Mouse (Mus musculus): ENCODE results near the gene Ctxn1. TPM values are rescaled to one million over a fixed set of nuclear protein-coding genes. Genes with fewer than 3 reads are reported as not detected.
"Not testable (repeated sequence)": the region's sequence is repeated elsewhere in the genome, so short reads cannot be mapped to it uniquely, and the experiment has no call there.

The Ctxn1 gene
- polyA plus RNA-seq, 1 experiment: 18.5 TPM

DNA sequence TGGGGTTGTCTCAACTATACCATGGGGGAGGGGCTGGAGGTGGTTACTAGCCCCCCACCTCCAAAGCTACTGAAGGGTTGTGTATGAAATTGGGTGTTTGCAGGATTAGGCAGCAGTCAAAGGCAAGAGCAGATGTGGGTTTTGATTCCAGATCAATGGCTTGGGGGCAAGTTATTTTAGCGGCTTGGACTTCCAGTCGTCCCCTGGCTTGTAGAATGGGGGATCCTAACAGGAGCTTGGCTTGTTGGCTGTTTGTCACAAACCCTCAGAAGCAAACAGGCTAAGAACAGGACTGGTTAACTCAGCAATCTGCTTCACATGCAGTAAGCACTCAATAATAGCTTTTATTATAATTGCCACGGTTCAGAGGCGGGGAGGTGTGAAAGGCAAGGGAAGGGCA is 1.7 kb downstream of the Ctxn1 start:
- TF ChIP-seq CTCF (IDR thresholded peaks at IDR 0.05; ENCODE audit: extremely low read depth, insufficient read length, insufficient replicate concordance, low read depth, low read length) (no peak), POLR2A (IDR thresholded peaks at IDR 0.05; ENCODE audit: low read depth, low read length) (no peak)
- 86% methylated on average over 4 of the region's 4 CpGs for WGBS
- Histone ChIP-seq H3K4me1 (ENCODE audit: control insufficient read depth, insufficient read depth, insufficient read length, low read length) (peaks cover 23% of the 10 kb centered on the region), H3K27ac (ENCODE audit: insufficient read depth, low read depth, low read length) (no peak overlapping the region), H3K4me3 (ENCODE audit: low read depth, low read length) (no peak overlapping the region), H3K36me3 (ENCODE audit: control insufficient read depth, insufficient read depth, low read length) (peaks cover 20% of the 10 kb centered on the region), H3K27me3 (ENCODE audit: control insufficient read depth, insufficient read depth, low read length) (no peaks in the 10 kb centered on the region)

DNA sequence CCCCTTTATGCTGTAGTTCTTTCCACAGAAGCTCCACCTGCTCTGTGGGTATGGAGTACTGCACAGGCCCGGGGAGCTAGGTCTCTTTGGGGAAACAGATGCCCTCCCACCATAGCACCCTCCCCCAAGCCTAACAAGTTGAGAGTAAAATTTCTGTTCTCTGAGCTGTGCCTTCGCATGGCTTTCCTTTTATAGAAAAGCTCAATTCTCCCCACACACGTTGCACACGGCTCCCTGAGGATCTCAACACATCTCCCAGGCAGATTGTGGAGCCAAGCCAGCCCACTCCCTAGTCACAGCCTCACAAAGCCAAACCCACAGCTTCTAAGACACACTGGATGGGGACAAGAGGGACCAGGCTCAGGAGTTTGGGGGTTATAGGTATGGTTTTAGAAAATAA is 2.2 kb downstream of the Ctxn1 start:
- H3K27ac ChIP-seq (ENCODE audit: insufficient read depth, low read depth, low read length): peak overlapping the region; percentile 42
- TF ChIP-seq POLR2A (IDR thresholded peaks at IDR 0.05; ENCODE audit: low read depth, low read length) (no peak), CTCF (IDR thresholded peaks at IDR 0.05; ENCODE audit: extremely low read depth, insufficient read length, insufficient replicate concordance, low read depth, low read length) (no peak)
- H3K4me3 ChIP-seq (ENCODE audit: low read depth, low read length): no peak overlapping the region
- 59% methylated on average over 4 of the region's 4 CpGs for WGBS
- H3K27me3 ChIP-seq (ENCODE audit: control insufficient read depth, insufficient read depth, low read length): no peaks in the 10 kb centered on the region
- peaks cover 24% of the 10 kb centered on the region for H3K4me1 ChIP-seq (ENCODE audit: control insufficient read depth, insufficient read depth, insufficient read length, low read length)
- H3K36me3 ChIP-seq (ENCODE audit: control insufficient read depth, insufficient read depth, low read length): peaks cover 20% of the 10 kb centered on the region

DNA sequence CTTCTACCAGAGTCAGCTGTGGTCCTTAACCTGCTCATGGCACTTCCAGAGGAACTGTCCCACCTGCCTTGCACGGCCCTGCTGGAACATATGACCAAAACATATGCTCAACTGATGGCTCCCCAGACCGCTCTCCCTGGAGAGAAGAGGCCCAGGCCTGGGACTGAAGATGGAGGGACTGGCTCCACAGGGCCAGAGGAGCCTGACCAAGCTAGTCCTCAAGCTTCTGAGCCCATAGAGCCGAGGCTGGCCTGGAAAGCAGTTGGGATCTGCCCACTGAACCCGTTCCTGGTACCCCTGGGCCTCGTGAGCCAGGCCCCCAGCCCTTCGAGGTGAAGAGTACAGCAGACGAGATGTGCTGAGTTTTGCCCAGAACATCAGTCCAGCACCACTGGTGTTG is 3.6 kb downstream of the Ctxn1 start:
- Histone ChIP-seq H3K4me1 (ENCODE audit: control insufficient read depth, insufficient read depth, insufficient read length, low read length) (peaks cover 24% of the 10 kb centered on the region), H3K36me3 (ENCODE audit: control insufficient read depth, insufficient read depth, low read length) (peaks cover 11% of the 10 kb centered on the region)
- WGBS: 89% methylated on average over 7 of the region's 7 CpGs
- H3K27me3 ChIP-seq (ENCODE audit: control insufficient read depth, insufficient read depth, low read length); H3K27ac ChIP-seq (ENCODE audit: insufficient read depth, low read depth, low read length); H3K4me3 ChIP-seq (ENCODE audit: low read depth, low read length): not testable (repeated sequence)

DNA sequence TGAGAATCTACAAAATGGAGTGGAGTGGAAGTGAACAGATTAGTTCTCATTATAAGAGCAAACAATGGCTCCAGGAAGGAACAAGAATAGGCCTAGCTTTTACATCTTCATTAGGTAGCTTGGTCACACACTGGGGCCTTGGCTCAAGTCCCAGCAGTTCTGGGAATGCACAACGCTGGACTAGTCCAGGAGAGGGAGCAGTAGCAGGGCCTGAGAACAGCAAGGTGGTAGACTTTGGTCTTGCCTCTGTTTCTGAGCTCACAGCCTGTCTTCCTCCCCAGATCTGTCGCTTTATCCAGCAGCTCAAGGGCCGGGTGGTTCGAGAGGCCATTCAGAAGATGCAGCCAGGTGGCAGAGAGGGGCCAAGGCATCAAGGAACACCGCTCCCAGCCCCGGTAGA is 5.1 kb downstream of the Ctxn1 start:
- no peak overlapping the region for H3K4me3 ChIP-seq (ENCODE audit: low read depth, low read length)
- no peak for TF ChIP-seq POLR2A (IDR thresholded peaks at IDR 0.05; ENCODE audit: low read depth, low read length)
- no peak for TF ChIP-seq CTCF (IDR thresholded peaks at IDR 0.05; ENCODE audit: extremely low read depth, insufficient read length, insufficient replicate concordance, low read depth, low read length)
- H3K27me3 ChIP-seq (ENCODE audit: control insufficient read depth, insufficient read depth, low read length): no peaks in the 10 kb centered on the region
- peaks cover 5% of the 10 kb centered on the region; the same call in 1 of the 2 replicates for H3K36me3 ChIP-seq (ENCODE audit: control insufficient read depth, insufficient read depth, low read length)
- WGBS: 37% methylated on average over 6 of the region's 6 CpGs
- no peak overlapping the region for H3K27ac ChIP-seq (ENCODE audit: insufficient read depth, low read depth, low read length)
- peaks cover 19% of the 10 kb centered on the region for H3K4me1 ChIP-seq (ENCODE audit: control insufficient read depth, insufficient read depth, insufficient read length, low read length)

GRCm38 (mm10) chr8:4252934-4253841 is 5.9 kb downstream of the Ctxn1 start, which contains the start of gene Snapc2:
Gene Snapc2 (plus strand): TSS chr8:4253080.
- WGBS: under 1% methylated on average over 69 of the region's 69 CpGs
- peaks cover 11% of the 10 kb centered on the region for H3K4me1 ChIP-seq (ENCODE audit: control insufficient read depth, insufficient read depth, insufficient read length, low read length)
- TF ChIP-seq POLR2A (IDR thresholded peaks at IDR 0.05; ENCODE audit: low read depth, low read length) (peak; percentile 50; the same call in 1 of the 2 replicates), CTCF (IDR thresholded peaks at IDR 0.05; ENCODE audit: extremely low read depth, insufficient read length, insufficient replicate concordance, low read depth, low read length) (no peak)
- H3K27ac ChIP-seq (ENCODE audit: insufficient read depth, low read depth, low read length): peak within 1 kb of the TSS; percentile 63
- H3K27me3 ChIP-seq (ENCODE audit: control insufficient read depth, insufficient read depth, low read length): no peaks in the 10 kb centered on the region
- H3K36me3 ChIP-seq (ENCODE audit: control insufficient read depth, insufficient read depth, low read length): peaks cover 5% of the 10 kb centered on the region; the same call in 1 of the 2 replicates
- H3K4me3 ChIP-seq (ENCODE audit: low read depth, low read length): peak within 1 kb of the TSS; percentile 93

DNA sequence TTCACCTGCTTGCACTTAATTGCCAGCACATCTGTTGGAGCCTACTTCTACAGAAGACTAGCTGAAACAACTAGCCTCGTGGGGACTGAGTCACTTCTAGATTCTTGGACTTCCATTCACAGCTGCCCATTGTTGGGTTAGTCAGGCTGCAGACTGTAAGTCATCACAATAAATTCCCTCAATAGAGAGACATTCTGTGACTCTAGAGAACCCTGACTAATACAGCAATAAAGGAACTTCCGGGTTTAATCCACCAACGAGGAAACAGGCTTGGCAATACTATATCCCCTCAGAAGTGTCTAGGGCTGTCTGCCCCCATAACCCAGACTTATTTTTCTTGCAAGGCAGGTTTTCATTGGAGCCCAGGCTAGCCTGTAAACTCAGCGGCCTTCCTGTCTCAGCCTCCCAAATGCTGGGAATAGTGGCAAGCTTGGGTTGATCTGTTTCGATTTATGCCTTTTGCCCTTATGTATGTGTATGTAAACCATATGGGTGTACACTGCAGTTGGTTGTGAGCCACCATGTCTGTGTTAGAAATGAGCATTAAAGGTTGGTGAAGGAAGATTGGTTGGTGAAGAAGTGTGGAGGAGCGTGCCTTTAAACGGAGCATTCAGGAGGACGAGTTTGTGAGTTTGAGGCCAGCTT is 6.8 kb downstream of the Ctxn1 start:
- TF ChIP-seq CTCF (IDR thresholded peaks at IDR 0.05; ENCODE audit: extremely low read depth, insufficient read length, insufficient replicate concordance, low read depth, low read length): no peak
- no peak for TF ChIP-seq POLR2A (IDR thresholded peaks at IDR 0.05; ENCODE audit: low read depth, low read length)
- peak overlapping the region; percentile 47 for H3K27ac ChIP-seq (ENCODE audit: insufficient read depth, low read depth, low read length)
- 23% methylated on average over 8 of the region's 8 CpGs for WGBS
- H3K4me1 ChIP-seq (ENCODE audit: control insufficient read depth, insufficient read depth, insufficient read length, low read length): peaks cover 10% of the 10 kb centered on the region
- H3K36me3 ChIP-seq (ENCODE audit: control insufficient read depth, insufficient read depth, low read length): peaks cover 6% of the 10 kb centered on the region; the same call in 1 of the 2 replicates
- H3K27me3 ChIP-seq (ENCODE audit: control insufficient read depth, insufficient read depth, low read length): no peaks in the 10 kb centered on the region
- H3K4me3 ChIP-seq (ENCODE audit: low read depth, low read length): peak overlapping the region; percentile 93

DNA sequence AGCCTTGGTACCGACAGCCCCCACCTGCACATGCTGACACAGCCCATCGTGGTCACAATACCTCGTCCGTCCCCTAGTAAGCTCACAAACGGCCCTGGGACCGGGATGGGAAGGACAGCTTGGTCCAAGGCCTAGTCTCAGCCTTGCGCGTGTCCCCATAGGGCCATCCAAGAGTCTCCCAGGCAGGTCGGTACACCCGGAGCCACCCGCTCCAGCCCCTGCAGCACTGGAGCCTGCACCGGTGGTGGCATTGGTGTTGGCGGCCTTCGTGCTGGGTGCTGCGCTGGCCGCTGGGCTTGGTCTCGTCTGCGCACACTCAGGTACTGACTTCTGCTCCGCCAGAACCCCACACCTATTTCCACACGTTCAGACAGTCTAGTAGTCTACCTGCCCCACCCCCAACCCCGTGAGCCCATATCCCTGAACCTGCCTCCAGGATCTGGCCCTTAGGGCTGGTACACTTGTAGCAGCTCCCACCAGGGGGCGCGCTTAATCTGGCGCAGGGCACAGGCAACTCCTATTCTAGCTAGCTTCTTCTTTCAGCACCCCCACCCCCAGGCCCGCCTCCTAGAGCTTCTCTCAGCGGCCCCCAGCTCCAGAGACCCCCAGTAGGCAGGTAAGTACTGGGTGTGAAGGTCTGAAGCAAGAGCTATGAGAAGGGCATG is 8.6 kb downstream of the Ctxn1 start:
- 47% methylated on average over 26 of the region's 26 CpGs for WGBS
- Histone ChIP-seq H3K27me3 (ENCODE audit: control insufficient read depth, insufficient read depth, low read length) (no peaks in the 10 kb centered on the region), H3K4me3 (ENCODE audit: low read depth, low read length) (no peak overlapping the region), H3K27ac (ENCODE audit: insufficient read depth, low read depth, low read length) (no peak overlapping the region), H3K4me1 (ENCODE audit: control insufficient read depth, insufficient read depth, insufficient read length, low read length) (peaks cover 10% of the 10 kb centered on the region), H3K36me3 (ENCODE audit: control insufficient read depth, insufficient read depth, low read length) (peaks cover 21% of the 10 kb centered on the region)
- TF ChIP-seq CTCF (IDR thresholded peaks at IDR 0.05; ENCODE audit: extremely low read depth, insufficient read length, insufficient replicate concordance, low read depth, low read length) (peak; percentile 86; the same call in 1 of the 2 replicates), POLR2A (IDR thresholded peaks at IDR 0.05; ENCODE audit: low read depth, low read length) (no peak)

All from small intestine, adult 2 months (tissue).